Mouse (Mus musculus) CH12.LX (cell line): Measurements from ENCODE around the gene Klhdc8b. TPM values are rescaled to one million over a fixed set of nuclear protein-coding genes. Genes with fewer than 3 reads are reported as not detected.

Experiments
- DNase-seq: peaks from one replicate; pipeline ENCODE4 v3.0.0-alpha.2; 2013; ENCODE audit errors: extremely low read depth
- H3K27ac ChIP-seq: 2 replicates; pipeline ENCODE4 v1.5.1; 2012; ENCODE audit warnings: low read depth, mild to moderate bottlenecking, control low read depth, moderate library complexity; ENCODE audit not compliant: insufficient read depth
- H3K27me3 ChIP-seq: replicated peaks from 2 replicates; pipeline ENCODE3; 2012; ENCODE audit warnings: inconsistent platforms
- H3K36me3 ChIP-seq, 2 experiments: replicated peaks in 1 of 2; 2 replicates each; pipeline versions ENCODE3 to v1.6.1; 2012; ENCODE audit warnings: inconsistent platforms in 1 of 2, low read length in 1 of 2, mild to moderate bottlenecking in 1 of 2, mixed read lengths in 1 of 2, moderate library complexity in 1 of 2; ENCODE audit not compliant: control insufficient read depth in 1 of 2, insufficient read depth in 1 of 2
- H3K4me1 ChIP-seq, 2 experiments: 2 replicates each; pipeline ENCODE4 v1.6.1; 2012; ENCODE audit warnings: inconsistent platforms in 1 of 2, moderate library complexity in 1 of 2; ENCODE audit not compliant: insufficient read depth in 2 of 2, control insufficient read depth in 1 of 2
- H3K4me2 ChIP-seq: 2 replicates; pipeline ENCODE4 v1.6.1; 2012; ENCODE audit warnings: low read depth, mild to moderate bottlenecking, control low read depth; ENCODE audit not compliant: poor library complexity, insufficient read depth, severe bottlenecking
- H3K4me3 ChIP-seq, 3 experiments: fragments of 150-350 bp in 1 of 3; sonication (generic) in 1 of 3; replicated peaks in 1 of 3; 2 replicates each; pipeline versions ENCODE3 to v1.5.1; 2011 to 2012; ENCODE audit warnings: low read depth in 2 of 3, low read length in 2 of 3, mild to moderate bottlenecking in 2 of 3, moderate library complexity in 2 of 3, control low read depth in 1 of 3, improper control_type of control experiment in 1 of 3, inconsistent platforms in 1 of 3, mixed read lengths in 1 of 3; ENCODE audit not compliant: poor library complexity in 1 of 3
- H3K79me2 ChIP-seq: replicated peaks from 2 replicates; pipeline ENCODE4 v1.6.1; 2012; ENCODE audit warnings: mild to moderate bottlenecking, moderate library complexity; ENCODE audit not compliant: control insufficient read depth, poor library complexity, insufficient read depth, severe bottlenecking; ENCODE audit errors: extremely low read depth
- H3K9ac ChIP-seq: 2 replicates; pipeline ENCODE4 v1.6.1; 2012; ENCODE audit warnings: low read depth, mild to moderate bottlenecking, control low read depth, moderate library complexity; ENCODE audit not compliant: insufficient read depth
- H3K9me3 ChIP-seq: replicated peaks from 2 replicates; pipeline ENCODE3; 2012; ENCODE audit warnings: low read length, inconsistent platforms, mixed read lengths
- CHD2 ChIP-seq: IDR thresholded peaks from 2 replicates; pipeline ENCODE4 v1.6.1; 2011; ENCODE audit warnings: low read length, improper control_type of control experiment
- E2F4 ChIP-seq: IDR thresholded peaks from 2 replicates; pipeline ENCODE4 v1.6.1; 2011; ENCODE audit warnings: low read depth, low read length, improper control_type of control experiment; ENCODE audit not compliant: insufficient replicate concordance
- ELF1 ChIP-seq: IDR thresholded peaks from 2 replicates; pipeline ENCODE4 v1.6.1; 2014; ENCODE audit warnings: low read depth, mild to moderate bottlenecking, inconsistent platforms, low read length, improper control_type of control experiment
- ETS1 ChIP-seq: conservative IDR thresholded peaks from 2 replicates; pipeline ENCODE4 v1.6.1; 2012; ENCODE audit warnings: low read depth, mild to moderate bottlenecking, inconsistent platforms, low read length, improper control_type of control experiment, moderate library complexity
- HCFC1 ChIP-seq: IDR thresholded peaks from 2 replicates; pipeline ENCODE4 v1.6.1; 2012; ENCODE audit warnings: low read depth, mild to moderate bottlenecking, inconsistent platforms, low read length, improper control_type of control experiment
- JUN ChIP-seq: IDR thresholded peaks from 2 replicates; pipeline ENCODE4 v1.6.1; 2011; ENCODE audit warnings: low read depth, mild to moderate bottlenecking, low read length, improper control_type of control experiment, moderate library complexity; ENCODE audit not compliant: insufficient read depth
- KAT2A ChIP-seq: IDR thresholded peaks from 2 replicates; pipeline ENCODE4 v1.6.1; 2012; ENCODE audit warnings: low read length, improper control_type of control experiment, inconsistent platforms; ENCODE audit not compliant: insufficient replicate concordance
- MAFK ChIP-seq: IDR thresholded peaks from 2 replicates; pipeline ENCODE4 v1.6.1; 2011; ENCODE audit warnings: low read length, improper control_type of control experiment; ENCODE audit not compliant: insufficient replicate concordance
- MAX ChIP-seq: IDR thresholded peaks from 2 replicates; pipeline ENCODE4 v1.6.1; 2011; ENCODE audit warnings: low read length, improper control_type of control experiment
- MAZ ChIP-seq: IDR thresholded peaks from 2 replicates; pipeline ENCODE4 v1.6.1; 2012; ENCODE audit warnings: low read depth, mild to moderate bottlenecking, inconsistent platforms, low read length, improper control_type of control experiment, moderate library complexity
- MXI1 ChIP-seq: IDR thresholded peaks from 2 replicates; pipeline ENCODE4 v1.6.1; 2011; ENCODE audit warnings: mild to moderate bottlenecking, low read depth, low read length, improper control_type of control experiment
- MYC ChIP-seq: IDR thresholded peaks from 2 replicates; pipeline ENCODE4 v1.6.1; 2011; ENCODE audit warnings: low read depth, mild to moderate bottlenecking, improper control_type of control experiment, low read length
- NELFE ChIP-seq: IDR thresholded peaks from 2 replicates; pipeline ENCODE4 v1.6.1; 2011; ENCODE audit warnings: low read depth, low read length, improper control_type of control experiment
- NRF1 ChIP-seq: IDR thresholded peaks from 2 replicates; pipeline ENCODE4 v1.6.1; 2014; ENCODE audit warnings: low read depth, mild to moderate bottlenecking, inconsistent platforms, low read length, improper control_type of control experiment, moderate library complexity
- POLR2AphosphoS2 ChIP-seq: IDR thresholded peaks from 2 replicates; pipeline ENCODE4 v1.6.1; 2011; ENCODE audit warnings: low read depth, low read length, improper control_type of control experiment
- RCOR1 ChIP-seq: conservative IDR thresholded peaks from 2 replicates; pipeline ENCODE4 v1.6.1; 2012; ENCODE audit warnings: low read depth, mild to moderate bottlenecking, inconsistent platforms, low read length, improper control_type of control experiment
- SIN3A ChIP-seq: IDR thresholded peaks from 2 replicates; pipeline ENCODE4 v1.6.1; 2012; ENCODE audit warnings: low read length, improper control_type of control experiment, inconsistent platforms
- TBP ChIP-seq: conservative IDR thresholded peaks from 2 replicates; pipeline ENCODE4 v1.6.1; 2011; ENCODE audit warnings: low read depth, low read length, improper control_type of control experiment
- TCF12 ChIP-seq: IDR thresholded peaks from 2 replicates; pipeline ENCODE4 v1.6.1; 2014; ENCODE audit warnings: low read depth, mild to moderate bottlenecking, inconsistent platforms, low read length, improper control_type of control experiment
- USF1 ChIP-seq: IDR thresholded peaks from 2 replicates; pipeline ENCODE4 v1.6.1; 2014; ENCODE audit warnings: low read depth, mild to moderate bottlenecking, inconsistent platforms, low read length, improper control_type of control experiment
- ZC3H11A ChIP-seq: IDR thresholded peaks from 2 replicates; pipeline ENCODE4 v1.6.1; 2012; ENCODE audit warnings: low read depth, mild to moderate bottlenecking, inconsistent platforms, low read length, improper control_type of control experiment
- ZKSCAN1 ChIP-seq: IDR thresholded peaks from 2 replicates; pipeline ENCODE4 v1.6.1; 2012; ENCODE audit warnings: low read depth, inconsistent platforms, low read length, improper control_type of control experiment, borderline replicate concordance
- dilution Hi-C: fragments of 300-500 bp; cut with MboI; formaldehyde crosslinking; loops from 2 replicates; pipeline ENCODE4 v1.14.3; 2020; ENCODE audit warnings: low sequenced_read_pairs; ENCODE audit not compliant: extremely low pct_unique_long_range_greater_than_20kb, extremely low pct_ligation_motif_present
- in situ Hi-C: fragments of 300-500 bp; cut with MboI; formaldehyde crosslinking; loops from 3 replicates; pipeline ENCODE4 v1.14.3; 2019; ENCODE audit warnings: low sequenced_read_pairs, low pct_ligation_motif_present, low pct_unique_long_range_greater_than_20kb, mixed read lengths
- polyA plus RNA-seq: library from polyadenylated mRNA; unstranded; fragments of >175 nt; gene quantifications from 2 replicates; pipeline ENCODE4 v1.2.1, GENCODE M21; 2012; ENCODE audit warnings: low read depth; ENCODE audit not compliant: insufficient read length
- total RNA-seq, 2 experiments: library from RNA; depleted of rRNA; stranded (reverse); fragments of 300-350 nt in 1 of 2; fragments of >200 nt in 1 of 2; gene quantifications; 2 replicates each; pipeline ENCODE4 v1.2.3; 2012 to 2014

Klhdc8b gene
- total and polyA plus RNA-seq, 3 experiments: 1.9 to 5.2 (median 3.5) TPM

DNA sequence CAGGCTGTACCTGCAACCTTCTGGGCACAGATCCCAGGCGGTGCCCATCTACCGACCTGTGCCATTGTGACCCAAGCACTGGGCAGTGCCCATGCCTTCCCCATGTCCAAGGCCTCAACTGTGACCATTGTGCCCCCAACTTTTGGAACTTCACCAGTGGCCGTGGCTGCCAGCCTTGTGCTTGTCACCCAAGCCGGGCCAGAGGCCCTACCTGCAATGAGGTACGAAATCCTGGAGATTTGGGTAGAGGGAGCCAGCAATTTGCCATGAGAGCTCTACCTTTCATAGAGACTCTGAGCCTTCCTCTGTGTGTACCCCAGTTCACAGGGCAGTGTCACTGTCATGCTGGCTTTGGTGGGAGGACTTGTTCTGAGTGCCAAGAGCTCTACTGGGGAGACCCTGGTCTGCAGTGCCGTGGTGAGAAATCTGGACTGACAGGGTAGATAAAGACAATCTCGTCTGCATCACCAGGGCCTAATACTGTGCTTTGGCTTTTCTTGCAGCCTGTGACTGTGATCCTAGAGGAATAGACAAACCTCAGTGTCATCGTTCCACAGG is 25.7 kb upstream of the Klhdc8b start:
- no peak for DNase-seq
- H3K36me3 ChIP-seq: peaks cover 0 to 2% of the 10 kb centered on the region in 2 experiments
- H3K9me3 ChIP-seq: no peaks in the 10 kb centered on the region
- peaks cover 9 to 17% of the 10 kb centered on the region in 2 experiments for H3K4me1 ChIP-seq
- peaks cover 13% of the 10 kb centered on the region for H3K79me2 ChIP-seq
- TF ChIP-seq ELF1: no peak
- no peak for TF ChIP-seq E2F4
- no peak for TF ChIP-seq MYC
- TF ChIP-seq KAT2A: no peak
- TF ChIP-seq ETS1: no peak
- no peak for TF ChIP-seq ZKSCAN1
- TF ChIP-seq MAX: no peak
- TF ChIP-seq NRF1: no peak
- TF ChIP-seq TBP: no peak
- no peak for TF ChIP-seq CHD2
- TF ChIP-seq ZC3H11A: no peak
- no peak for TF ChIP-seq MAFK
- TF ChIP-seq JUN: no peak
- no peak for TF ChIP-seq TCF12
- TF ChIP-seq HCFC1: no peak
- TF ChIP-seq NELFE: no peak
- no peak for TF ChIP-seq USF1
- TF ChIP-seq MAZ: no peak
- TF ChIP-seq, all 38 proteins: peak for 0
- no peak overlapping the region for H3K4me3 ChIP-seq
- no peak overlapping the region for H3K9ac ChIP-seq
- H3K4me2 ChIP-seq: no peak overlapping the region
- peaks cover 6% of the 10 kb centered on the region for H3K27me3 ChIP-seq
- in situ Hi-C loops: no loop called here
- H3K27ac ChIP-seq: no peak overlapping the region
- dilution Hi-C loops: no loop called here

DNA sequence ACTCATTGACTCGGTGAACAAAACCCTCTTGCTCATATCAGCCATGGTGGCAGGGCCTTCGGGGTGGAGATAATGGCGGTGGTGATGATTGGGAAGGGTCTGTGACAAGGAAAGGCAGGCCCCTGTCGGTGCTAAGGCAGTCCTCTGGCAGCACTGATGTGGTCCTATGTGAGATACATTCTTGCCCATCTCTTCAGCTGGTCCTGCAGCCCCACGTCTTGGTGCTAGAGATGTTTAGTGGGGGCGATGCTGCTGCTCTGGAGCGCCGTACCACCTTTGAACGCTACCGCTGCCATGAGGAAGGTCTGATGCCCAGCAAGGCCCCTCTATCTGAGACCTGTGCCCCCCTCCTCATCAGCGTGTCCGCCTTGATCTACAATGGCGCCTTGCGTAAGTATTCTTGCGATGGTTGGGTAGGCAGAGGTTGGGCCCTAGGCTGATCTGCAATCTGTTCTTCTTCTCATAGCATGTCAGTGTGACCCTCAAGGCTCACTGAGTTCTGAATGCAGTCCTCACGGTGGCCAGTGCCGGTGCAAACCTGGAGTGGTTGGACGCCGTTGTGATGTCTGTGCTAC is 24.0 kb upstream of the Klhdc8b start:
- no peak overlapping the region for H3K27ac ChIP-seq
- H3K4me3 ChIP-seq: no peak overlapping the region
- H3K36me3 ChIP-seq: no peaks in the 10 kb centered on the region
- H3K9ac ChIP-seq: no peak overlapping the region
- H3K27me3 ChIP-seq: peaks cover 6% of the 10 kb centered on the region
- no peaks in the 10 kb centered on the region for H3K9me3 ChIP-seq
- dilution Hi-C loops (no loop called here), in situ Hi-C loops (no loop called here)
- DNase-seq: no peak
- no peaks in the 10 kb centered on the region for H3K79me2 ChIP-seq
- peaks cover 6 to 13% of the 10 kb centered on the region in 2 experiments for H3K4me1 ChIP-seq
- TF ChIP-seq SIN3A: no peak
- TF ChIP-seq POLR2AphosphoS2: no peak
- TF ChIP-seq RCOR1: no peak
- no peak for TF ChIP-seq ZC3H11A
- TF ChIP-seq HCFC1: no peak
- no peak for TF ChIP-seq TCF12
- TF ChIP-seq MXI1: no peak
- H3K4me2 ChIP-seq: no peak overlapping the region
